Mouse (Mus musculus) lung, adult 18-20 months (tissue): ENCODE results near the gene Bcl2.

ENCODE experiments used
- DNase-seq, 2 experiments: peaks; one replicate each; pipeline ENCODE4 v3.0.0; 2022; ENCODE audit warnings: mixed read lengths in 2 of 2

The Bcl2 gene

DNA sequence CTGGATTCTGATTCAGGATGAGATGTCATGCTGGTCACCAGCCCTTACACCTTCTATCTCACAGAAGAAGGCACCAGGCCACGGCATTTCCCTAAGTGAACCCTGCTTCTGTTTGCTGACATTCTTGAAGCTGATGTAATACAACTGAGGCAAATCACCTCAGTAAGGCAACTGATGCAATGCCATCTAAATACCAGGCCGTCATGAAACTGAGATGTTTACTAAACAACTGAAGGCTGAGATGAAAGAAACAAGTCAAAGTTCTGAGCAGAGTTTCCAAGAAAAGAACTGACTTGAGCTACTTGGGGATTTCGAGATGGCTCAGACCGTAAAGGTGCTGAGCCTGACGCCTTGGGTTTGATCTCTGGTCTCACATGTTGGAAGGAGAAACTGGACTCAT, 97.1 kb downstream of the Bcl2 start:
- no peak for DNase-seq

DNA sequence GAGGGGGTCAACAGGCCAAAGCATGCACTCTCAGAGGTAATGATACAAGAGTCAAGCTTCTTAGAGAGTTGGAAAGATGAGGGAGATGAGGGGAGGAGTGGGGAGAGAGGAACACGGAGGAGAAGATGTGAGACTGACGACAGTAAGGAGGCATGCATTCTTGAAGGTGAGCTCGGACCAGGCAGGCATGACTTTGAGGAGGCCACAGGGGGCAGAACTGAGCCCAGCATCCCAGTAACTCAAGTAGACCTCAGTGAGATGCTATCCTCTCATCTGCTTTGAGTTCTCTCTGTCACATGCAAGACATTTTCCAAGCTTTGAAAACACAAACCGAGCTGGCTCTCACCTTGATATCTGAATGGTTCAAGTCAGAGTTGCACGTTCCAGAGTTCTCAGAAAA, 100.7 kb downstream of the Bcl2 start:
- DNase-seq: no peak

DNA sequence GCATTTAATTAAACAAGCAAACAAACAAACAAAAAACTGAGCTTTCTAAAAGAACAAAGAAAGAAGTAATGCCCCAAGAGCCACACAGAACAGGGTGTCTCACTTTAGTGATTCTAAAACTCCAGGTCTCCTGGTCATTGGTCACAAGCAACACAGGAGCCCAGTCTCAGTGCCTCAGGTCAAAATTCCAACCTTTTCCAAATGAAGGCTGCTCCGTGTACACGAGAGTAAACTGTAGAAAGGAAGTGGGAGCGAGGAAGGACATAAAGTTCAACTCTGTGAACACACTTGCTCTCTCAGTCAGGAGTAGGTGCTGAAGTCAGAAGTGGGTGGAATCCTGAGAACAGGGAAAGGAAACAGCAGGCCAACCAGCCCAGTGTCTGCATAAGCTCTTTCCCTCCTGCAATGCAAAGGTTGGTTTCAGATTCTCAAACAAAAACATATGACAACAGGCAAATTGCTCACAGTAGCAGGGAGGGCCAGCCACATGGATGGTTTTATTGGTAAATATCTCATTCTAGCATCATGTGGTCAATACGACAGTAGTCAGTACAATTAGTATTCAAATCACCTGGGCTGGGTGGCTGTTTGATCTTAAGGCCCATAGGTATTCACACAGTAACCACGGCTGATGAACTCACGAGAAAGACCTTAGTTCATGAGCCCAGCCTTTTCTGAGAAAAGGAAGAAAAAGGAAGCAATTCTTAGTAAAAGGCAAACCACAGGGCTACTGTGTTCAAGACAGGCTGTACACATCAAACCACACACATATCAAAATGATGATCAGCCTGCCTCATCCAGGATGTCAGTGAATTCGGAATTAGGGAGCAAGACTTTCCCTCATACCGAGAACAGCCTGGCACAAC, 101.7 kb downstream of the Bcl2 start:
- no peak for DNase-seq

DNA sequence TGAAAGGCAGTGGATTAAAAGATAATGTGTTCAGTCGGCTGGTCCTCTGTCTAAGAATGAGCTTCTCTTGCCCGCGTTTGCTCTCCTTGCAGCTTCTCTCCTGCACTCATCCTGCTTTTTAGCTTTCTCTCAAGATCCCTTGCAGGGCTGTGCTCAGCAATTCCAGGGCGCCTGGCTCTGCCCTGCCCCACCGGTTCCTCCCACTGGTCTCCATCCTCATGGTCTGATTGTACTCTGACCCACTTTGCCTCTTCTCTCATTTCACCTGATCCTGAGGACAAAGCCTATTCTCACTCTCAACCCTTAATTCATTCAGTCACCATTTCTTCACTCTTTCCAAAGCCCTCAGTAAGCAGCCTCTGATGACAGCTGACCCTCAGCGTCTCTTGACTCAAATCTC, 102.8 kb downstream of the Bcl2 start:
- DNase-seq: no peak

DNA sequence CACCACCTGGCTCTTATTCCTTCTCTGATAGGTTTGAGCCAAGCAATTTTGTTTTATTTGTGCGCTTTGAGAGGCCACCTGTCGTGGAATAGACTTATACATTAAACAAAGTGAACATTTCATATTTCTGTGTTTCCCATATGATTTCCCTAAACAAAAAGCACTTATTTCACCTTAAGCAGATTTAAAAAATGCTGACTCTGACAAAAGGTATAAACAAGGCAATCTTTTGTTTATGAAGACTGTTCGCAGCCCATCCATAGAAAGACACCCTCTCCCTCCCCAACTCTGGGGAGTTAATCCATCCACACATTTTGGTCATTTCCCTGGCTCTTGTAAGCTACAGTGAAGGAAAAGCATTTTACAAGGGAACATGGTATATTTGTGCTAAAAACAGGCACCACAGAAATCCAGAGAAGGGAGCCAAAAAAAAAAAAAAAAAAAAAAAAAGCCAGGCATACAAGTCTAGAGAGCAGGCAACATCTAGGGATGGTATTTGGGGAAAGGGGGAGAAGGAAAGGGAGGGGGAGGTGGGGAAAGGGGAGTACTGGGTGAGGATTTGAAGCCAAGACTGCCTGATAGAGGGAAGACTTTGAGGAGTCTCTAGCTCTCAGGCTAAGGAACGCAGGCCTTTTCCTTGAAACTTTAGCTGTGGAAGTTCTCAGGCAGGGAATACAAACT, 105.8 kb downstream of the Bcl2 start:
- DNase-seq: no peak

DNA sequence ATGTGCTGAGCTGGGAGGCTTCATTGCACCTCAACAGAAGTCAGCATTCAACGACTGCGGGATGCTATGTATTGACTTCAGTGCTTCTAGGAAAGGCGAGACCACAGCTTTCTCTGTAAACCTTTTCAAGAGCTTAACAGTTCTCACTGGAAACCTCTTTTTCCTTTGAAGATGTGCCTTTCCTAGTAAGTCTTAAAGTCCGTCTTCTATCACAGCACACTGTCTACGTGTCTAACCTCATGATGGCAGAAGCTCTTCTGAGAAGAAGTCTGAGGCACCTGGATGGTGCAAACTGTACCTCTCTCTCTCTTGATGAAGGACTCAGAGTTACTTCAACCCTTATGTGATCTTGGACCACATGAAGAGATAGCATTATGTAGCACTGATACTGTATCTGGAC, 107.1 kb downstream of the Bcl2 start:
- no peak for DNase-seq

DNA sequence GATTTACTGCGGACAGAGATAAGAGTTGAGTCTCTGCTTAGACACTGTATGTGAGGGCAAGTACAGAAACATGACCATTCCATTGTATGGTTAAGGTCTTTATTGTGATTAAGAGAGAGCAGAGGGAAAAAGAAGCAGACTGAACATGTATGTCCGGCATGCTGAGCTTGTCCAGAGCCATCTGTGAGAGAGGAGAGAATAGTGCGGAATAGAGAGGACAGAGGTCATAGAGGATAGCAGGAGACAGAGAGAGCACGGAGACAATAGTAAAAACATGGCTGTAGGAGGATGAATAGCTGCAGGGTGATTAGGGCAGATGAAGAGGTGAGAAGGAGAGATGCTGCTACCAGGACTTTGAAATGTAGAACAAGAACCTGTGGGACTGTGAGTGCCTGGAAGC, 110.7 kb downstream of the Bcl2 start:
- no peak for DNase-seq

DNA sequence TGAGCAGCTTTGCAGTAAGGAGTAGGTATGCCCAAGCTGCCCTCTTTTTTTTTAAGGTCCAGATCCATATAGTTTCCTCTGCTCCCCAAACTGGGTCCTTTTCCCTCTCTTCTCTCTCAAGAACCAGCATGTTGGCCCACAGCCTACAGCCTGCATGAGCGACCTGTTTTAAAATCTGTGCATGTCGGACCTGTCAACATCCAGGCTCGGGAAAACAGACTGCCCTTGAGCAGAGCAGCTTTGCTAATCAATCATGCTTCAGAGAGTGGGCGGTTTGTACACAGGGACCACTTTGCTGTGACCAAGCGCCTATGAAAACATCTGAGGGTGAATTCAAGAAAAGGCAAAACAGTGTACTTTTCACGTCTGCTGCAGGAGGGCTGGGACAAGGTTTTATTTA, 111.1 kb downstream of the Bcl2 start:
- no peak for DNase-seq

DNA sequence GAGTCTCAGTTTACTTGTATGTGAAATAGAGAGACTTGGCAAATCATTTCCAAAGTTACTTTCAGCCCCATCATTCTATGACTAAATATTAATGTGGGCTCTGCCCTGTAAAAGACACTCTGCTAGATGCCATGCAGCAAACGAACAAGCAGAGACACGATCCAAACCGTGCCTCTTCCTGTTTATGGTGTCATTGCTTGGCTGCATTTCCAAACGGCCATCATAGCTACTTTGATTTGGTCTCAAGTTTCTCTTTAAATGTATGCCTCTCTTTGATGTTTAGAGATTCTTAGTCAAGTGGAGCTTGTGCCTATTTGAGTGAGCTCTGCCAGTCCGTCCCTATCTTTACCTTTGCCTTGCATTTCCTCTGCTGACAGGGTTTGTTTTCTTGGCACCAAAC, 111.5 kb downstream of the Bcl2 start:
- DNase-seq: peak in 1 of 2 experiments; percentile 26

DNA sequence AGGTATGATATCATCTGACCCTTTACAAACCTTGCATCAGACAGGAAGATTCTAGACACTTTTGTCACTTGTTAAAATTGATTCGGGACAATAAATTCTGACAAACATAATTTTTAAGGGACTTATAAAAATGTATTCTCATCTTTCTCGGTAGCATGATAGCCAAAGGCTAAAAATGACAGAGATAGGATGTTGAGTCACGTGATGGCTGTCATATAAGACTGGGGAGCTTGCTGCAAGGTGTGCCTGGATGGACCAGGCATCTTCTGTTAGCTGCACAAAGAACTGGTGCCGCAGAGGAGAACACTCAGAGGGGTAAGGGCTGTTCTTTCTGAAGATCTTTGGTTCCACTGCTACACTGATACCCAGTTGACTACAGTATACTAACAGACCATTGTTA, 112.8 kb downstream of the Bcl2 start:
- DNase-seq: no peak

DNA sequence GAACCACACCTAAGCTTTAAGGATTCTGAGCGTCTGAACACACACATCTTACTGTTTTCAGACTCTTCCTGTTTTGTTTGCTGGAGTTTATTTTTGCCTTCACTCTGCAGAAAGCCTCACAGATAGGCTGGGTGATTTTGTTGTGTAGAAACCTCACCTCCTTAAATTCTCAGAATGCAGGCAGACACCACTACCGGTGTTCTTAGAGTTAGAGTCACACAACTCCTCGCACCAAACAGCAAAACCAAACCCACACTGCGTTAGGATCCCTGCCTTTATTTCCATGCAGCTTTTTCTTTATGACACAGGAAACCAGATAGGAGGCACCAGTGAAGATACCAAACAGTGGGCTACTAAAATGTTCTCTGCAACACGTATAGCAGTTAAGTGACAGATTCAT, 113.2 kb downstream of the Bcl2 start:
- no peak for DNase-seq

DNA sequence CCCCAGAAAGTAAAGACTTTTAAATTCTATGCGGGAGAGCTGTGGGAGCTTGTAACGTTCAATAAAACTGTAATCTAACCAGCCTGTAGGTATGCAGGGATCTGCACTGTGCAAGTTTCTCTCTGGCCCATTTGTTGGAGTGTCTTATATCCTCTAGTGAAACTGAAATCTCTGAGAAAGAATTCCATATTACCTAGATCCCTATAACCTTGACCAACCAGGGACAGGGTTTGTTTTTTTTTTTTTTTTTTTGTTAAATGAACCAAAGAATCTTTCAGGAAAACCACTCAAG, 115.8 kb downstream of the Bcl2 start:
- DNase-seq: no peak

DNA sequence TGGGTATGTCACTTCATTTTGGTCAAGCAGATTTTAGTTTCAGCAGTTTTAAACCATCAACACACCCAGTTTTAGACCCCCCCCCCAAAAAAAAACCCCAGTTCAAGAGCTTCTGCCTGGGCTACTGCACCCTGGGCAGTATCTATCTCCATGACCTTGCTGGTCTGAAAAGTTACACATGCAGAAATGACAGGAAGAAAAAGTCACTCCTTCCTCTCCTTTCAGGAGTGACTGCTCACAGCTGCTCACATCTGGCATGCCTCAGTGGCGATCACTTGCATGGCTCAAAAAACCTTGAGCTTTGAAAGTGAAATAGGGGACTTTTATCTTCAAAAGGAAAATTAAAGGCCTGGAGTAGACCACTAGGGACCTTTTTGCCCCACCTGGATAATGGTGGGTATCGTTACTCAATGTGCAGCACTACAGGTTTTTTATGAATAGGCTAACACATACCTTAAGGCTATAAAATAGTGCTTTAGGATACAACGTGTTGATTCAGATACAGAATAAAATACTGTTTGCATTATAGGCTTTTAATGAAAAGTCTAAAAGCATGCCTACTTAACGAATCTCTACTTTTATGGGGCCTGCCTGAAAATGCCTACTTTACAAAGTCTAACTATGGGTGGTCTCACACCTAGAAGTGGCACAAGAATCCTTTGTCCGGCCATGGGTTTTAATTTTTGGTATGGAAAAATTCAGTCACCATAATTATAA, 116.3 kb downstream of the Bcl2 start:
- DNase-seq: no peak

DNA sequence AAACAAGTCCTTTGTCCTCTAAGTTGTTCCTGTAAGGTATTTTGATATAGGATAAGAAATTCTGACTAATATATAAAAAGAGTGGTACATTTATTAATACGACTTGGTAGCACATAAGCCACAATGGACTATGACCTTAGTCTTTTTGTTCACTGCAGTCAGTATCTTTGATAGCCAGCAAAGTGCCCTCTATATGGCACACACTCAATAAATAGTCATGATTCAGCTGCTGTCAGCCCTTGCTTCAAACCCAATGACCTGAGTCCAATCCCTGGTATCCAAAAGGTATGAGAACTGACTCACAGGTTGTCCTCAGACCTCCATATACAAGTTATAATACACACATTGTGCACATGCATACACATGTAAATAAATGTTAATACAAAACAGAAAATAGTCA, 117.7 kb downstream of the Bcl2 start:
- DNase-seq: no peak

DNA sequence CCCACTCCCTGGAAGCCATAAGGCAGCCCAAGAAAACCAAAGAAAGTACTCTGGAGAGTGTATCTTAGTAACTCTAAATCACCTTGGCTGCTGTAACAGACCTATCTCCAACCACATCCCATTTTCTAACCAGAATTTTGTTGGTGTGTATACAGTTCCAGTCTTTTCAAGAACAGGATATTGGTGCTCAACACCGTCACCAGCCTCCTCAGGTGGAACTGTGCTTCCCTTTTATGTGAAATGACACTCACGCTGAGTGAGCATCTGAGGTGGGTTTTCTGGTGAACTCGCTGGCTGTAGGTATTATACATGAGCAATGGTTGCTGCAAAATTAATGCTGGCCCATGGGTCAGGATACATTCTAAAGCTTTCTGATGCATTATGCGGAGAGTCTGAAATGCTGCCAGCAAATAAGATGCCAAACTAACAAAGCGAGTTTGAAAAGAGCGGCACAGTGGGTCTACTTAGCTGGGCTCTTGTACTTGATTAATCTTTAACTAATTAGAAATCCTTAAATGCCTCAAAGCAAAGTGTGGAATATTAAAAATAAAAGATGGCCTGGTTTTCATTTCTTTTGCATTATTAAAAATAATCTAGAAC, 118.7 kb downstream of the Bcl2 start:
- no peak for DNase-seq

DNA sequence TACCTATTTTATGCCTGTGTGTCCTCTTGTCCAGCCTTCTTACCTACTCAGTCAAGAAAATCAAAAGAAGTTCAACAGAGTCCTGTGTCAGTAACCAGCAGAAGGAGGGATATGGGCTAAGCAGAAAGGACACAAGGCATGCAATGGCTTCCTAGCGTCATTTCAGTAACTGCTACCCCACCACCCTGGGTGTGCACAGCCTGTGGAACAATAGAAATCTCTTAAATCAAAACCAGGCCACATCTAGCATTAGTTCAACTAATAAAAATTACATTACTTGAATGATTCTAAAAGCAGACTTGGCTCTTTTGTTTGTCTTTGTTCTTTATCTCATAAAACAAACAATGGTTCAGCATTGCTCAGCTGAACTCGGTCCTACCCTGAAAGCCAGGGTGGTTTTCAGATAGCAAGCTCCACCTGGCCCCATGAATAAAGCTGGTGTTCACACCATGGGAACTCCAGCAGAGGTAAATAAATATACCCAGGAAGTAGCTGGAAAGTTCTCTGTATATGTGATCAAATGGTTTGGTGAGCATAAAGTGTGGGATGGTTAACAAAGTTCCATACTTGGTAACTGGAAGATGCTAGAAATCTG, 122.8 kb downstream of the Bcl2 start:
- DNase-seq: no peak

DNA sequence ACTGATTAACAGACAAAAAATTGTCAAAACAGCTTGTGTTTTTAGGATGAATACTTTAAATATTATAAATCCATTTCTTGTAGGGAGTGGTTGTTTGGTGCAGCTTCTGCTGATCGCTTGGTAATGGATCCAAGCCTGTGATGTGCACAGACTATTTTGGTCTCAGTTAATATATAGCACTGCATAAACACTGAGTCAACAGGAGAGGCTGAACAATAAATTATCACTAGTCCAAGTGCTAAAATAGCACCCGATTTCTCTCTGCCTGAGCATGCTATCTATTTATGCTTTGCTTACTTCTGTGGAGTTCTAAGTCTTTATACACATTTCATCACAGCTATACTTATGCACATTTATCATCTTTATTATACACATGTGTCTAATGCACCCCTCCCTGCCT, 124.9 kb downstream of the Bcl2 start:
- DNase-seq: no peak

DNA sequence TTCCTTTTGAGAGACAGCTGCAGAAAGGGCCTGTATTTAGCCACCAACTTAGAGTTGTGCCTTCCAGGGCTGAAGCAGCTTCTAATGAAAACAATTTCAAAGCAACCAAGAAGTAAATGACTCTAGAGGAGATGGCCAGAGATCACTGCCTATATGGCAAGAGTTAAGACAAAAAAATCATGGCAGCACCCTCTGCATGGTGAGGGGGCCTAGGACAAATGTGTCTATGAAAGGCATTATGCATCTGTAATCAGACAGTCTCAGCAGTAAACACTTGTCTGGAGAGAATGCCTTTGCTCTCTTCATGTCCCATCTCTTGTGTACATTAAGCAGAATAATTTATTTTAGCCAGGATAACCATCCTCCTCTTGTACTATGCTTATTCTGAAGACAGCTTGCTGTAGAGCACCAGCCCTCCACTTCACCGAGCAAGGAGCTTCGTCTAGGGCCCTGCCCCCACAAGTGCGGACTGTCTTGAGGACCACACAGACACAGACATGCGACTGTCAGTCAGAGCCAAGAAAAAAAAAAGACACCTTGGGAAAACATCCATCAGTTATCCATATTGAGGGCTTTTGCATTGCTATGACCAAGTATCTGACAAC, 126.1 kb downstream of the Bcl2 start:
- DNase-seq: no peak

DNA sequence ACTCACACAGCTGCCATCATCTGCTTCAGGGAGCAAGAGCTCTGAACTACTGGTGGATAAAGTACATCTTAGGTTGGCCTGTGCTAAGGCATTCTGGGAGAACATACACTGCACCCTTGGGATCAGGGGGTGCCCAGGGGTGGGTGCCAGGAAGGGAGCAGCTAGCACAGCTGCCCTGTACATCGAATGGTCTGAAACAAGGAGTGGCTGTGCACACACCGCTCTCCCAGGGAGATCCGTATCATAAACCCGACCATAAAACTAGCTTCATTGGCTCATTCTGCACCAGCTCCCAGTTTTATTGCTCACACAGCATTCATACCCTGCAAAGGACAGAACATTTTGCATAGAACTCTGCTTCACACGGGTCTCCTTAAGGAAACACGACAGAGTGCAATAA, 127.3 kb downstream of the Bcl2 start:
- DNase-seq: no peak

DNA sequence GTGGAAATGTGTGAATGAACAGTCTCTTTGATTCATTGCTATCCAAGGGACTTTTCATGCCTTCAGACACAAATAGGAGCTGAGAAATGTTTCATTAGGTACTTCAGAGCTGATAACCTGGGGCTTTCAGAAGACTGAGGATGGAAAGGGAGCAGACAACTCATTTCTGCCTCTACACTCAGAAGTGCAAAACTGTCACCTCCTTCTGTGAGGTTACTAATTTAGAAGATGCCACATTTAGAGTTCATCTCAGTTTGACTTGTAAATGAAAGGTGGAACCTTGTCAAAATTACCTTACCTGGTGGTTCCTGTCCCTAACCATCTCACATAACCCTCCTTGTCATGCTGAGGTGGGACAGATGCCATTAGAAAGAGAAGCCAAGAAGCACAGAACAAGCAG, 128.7 kb downstream of the Bcl2 start:
- DNase-seq: no peak

DNA sequence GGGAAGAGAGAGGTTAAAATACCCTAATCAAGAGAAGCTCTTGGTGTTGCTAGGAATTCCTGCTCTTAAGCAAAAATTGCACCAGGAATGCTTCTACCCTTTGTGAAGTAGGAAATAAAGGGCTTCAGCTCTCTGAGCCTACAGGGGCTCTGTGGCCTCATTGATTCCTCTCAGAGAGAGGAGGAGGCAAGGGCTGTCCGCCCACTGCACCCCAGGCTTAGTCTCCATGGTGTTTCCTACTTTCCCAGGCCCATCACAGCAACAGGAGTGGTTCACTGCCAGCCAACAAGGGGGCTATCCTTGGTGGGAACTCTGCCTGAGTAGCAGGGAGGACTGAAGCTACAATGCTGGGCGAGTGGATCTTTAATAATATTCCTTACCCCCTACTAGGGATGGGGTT, 129.2 kb downstream of the Bcl2 start:
- DNase-seq: no peak

DNA sequence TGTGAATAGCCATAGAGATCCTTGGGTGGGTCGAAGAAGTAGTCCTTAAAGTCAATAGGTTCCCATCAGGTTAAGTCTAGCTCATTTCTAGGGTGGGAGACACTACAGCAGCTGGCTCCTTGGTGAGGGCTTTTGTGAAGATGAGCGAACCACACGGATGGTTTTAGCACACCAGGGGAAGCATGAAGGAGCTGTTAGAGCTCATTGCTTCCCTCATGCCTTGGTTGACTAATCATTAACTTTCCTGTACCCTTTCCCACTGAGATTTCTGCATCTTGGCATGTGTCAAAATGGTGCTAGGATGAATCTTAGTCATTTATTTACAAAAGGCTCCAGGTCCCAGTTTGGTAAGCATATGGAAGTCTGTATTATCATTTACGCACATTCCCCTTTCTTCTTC, 129.8 kb downstream of the Bcl2 start:
- DNase-seq: no peak
